Mouse (Mus musculus): ENCODE measurements around the gene C2cd2l. TPM values are rescaled to one million over a fixed set of nuclear protein-coding genes. Genes with fewer than 3 reads are reported as not detected.
"Not testable (repeated sequence)": the region's sequence is repeated elsewhere in the genome, so short reads cannot be mapped to it uniquely, and the experiment has no call there.

The C2cd2l gene
- total RNA-seq, 2 experiments from 2014 or later, result 12.8 to 14.2 TPM

DNA sequence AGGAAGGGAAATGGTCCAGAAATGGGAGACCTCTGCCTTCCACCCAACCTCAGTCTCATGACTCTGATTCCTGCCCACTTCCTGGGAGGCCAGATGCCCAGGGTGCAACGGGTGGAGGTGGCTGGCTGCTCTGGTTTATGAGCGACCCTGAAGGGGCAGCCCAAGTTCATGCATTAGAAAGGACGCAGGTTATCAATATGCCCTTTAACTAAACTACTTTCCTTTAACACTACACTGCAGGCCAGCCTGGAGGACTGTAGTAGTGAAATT, 1.3 kb downstream of the C2cd2l start:
- intact Hi-C loops (cut with DNase I), result no loop called here

GRCm38 (mm10) chr9:44318076-44318825, 1.8 kb downstream of the C2cd2l start:
- no peak for DNase-seq
- intact Hi-C loops (cut with DNase I), result no loop called here

More for the DNA sequence above, 1.3 kb downstream of the C2cd2l start:
- no peak for DNase-seq

GRCm38 (mm10) chr9:44317452-44317851, 2.6 kb downstream of the C2cd2l start:
- DNase-seq, result no peak
- intact Hi-C loops (cut with DNase I), result no loop called here

- intact Hi-C loops (cut with DNase I), result no loop called here
- DNase-seq, result no peak
These were observed 5.2 kb downstream of the C2cd2l start for GRCm38 (mm10) chr9:44314910-44315309.

- intact Hi-C loops (cut with DNase I), result no loop called here
- DNase-seq, result no peak
These were observed 5.9 kb downstream of the C2cd2l start for GRCm38 (mm10) chr9:44314257-44314547.

GRCm38 (mm10) chr9:44313476-44314256, 6.4 kb downstream of the C2cd2l start:
- intact Hi-C loops (cut with DNase I), result no loop called here
- DNase-seq, result no peak

- no peak for DNase-seq
- intact Hi-C loops (cut with DNase I), result no loop called here
These were observed 8.7 kb downstream of the C2cd2l start for GRCm38 (mm10) chr9:44311136-44312134.

- intact Hi-C loops (cut with DNase I), result no loop called here
- DNase-seq, result no peak
These were observed 9.3 kb downstream of the C2cd2l start for GRCm38 (mm10) chr9:44310750-44311135.

- intact Hi-C loops (cut with DNase I), result loop anchor here (5.0 kb wide), 1 partner anchor 33 kb away; the partner anchor contains the start of gene Hmbs
- no peak for DNase-seq
These were observed 10.3 kb downstream of the C2cd2l start for GRCm38 (mm10) chr9:44309756-44310155.

DNA sequence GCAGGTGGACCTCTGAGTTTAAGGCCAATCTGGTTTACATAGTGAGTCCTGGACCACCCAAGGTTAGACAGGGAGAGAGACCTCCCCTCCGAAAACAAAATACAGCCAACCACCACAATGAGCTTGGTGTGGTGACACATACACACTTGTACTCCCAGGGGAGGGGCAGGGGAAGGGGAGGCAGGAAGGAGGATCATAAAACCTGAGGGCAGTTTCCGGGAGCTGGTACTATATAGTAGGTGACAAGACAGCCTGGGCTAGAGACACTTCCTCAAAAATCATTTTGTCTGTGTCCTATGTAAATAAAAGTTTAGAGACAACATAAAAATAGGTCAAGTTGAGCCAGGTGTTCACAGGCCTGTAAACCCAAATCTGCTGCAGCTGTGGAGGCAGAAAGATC, 12.8 kb downstream of the C2cd2l start:
- DNase-seq, result no peak
- intact Hi-C loops (cut with DNase I), result loop anchor here (5.0 kb wide), 1 partner anchor 35 kb away; the partner anchor contains the start of gene Hmbs

GRCm38 (mm10) chr9:44306532-44306931, 13.6 kb downstream of the C2cd2l start:
- intact Hi-C loops (cut with DNase I), result loop anchor here (5.0 kb wide), 1 partner anchor 36 kb away; the partner anchor contains the start of gene Hmbs
- DNase-seq, result no peak

DNA sequence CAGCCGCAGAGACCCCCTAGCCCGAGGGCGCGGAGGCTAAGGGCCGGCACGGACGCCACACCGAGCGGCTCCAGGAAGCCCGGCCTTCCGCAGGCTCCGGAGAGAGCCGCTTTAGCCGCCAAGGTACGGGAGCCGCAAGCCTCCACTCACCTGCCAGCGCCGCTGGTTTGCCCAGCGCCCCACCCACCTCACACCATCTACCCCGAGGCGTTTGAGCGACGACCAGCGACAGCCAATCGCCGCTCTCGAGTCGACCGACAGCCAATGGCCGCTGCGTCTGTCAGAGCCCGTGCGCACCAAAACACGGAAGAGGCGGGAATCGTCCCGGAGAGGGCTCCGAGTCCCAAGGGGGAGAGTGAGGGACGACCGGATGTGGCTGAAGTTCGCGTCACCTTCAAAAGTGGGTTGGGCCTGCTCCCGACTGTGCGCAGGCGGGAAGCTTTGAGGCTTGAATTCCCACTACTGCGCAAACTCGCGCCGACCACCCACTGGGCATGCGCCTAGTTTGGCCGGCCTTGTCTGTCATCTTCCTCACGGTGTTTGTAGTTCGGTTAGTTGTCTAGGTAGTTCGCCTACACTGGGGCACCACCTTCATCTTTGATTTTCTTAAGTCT, 14.5 kb downstream of the C2cd2l start, which contains the start of gene Hinfp:
Hinfp (minus strand) TSS at position 206 of the 614 bp plus-strand sequence.
- intact Hi-C loops (cut with DNase I), result loop anchor here (2.0 to 5.0 kb wide), 2 partner anchors 15 to 37 kb away; partner anchors contain the start of genes C2cd2l and Hmbs

GRCm38 (mm10) chr9:44300001-44300400, 20.1 kb downstream of the C2cd2l start:
- DNase-seq; intact Hi-C loops (cut with DNase I): not testable (repeated sequence)

More for the DNA sequence above, 14.5 kb downstream of the C2cd2l start, which contains the start of gene Hinfp:
- peak; percentile 96 to 99 for DNase-seq

GRCm38 (mm10) chr9:44292490-44292889, 27.6 kb downstream of the C2cd2l start:
- intact Hi-C loops (cut with DNase I), result no loop called here
- no peak for DNase-seq

DNA sequence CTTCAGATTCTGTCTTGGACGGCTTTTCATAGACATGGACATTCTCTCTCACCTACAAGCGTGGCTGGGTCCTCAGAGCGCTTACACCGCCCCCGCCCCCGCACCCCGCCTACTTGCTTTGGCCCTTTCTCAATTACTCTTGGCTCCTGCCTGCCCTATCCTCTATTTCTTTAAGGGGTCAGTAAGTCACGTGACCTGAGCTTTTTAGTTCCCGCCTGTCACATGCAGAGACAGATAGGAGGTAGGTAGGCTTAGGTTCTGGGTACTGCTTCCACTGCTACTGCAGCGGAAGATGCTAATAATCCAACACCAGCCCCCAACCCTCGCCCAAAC, 31.2 kb downstream of the C2cd2l start:
- no peak for DNase-seq
- intact Hi-C loops (cut with DNase I), result no loop called here

- intact Hi-C loops (cut with DNase I), result no loop called here
- DNase-seq, result no peak
These were observed 31.8 kb downstream of the C2cd2l start, which contains the start of gene Abcg4 for GRCm38 (mm10) chr9:44288076-44288958. Abcg4 (minus strand) TSS chr9:44288615.

DNA sequence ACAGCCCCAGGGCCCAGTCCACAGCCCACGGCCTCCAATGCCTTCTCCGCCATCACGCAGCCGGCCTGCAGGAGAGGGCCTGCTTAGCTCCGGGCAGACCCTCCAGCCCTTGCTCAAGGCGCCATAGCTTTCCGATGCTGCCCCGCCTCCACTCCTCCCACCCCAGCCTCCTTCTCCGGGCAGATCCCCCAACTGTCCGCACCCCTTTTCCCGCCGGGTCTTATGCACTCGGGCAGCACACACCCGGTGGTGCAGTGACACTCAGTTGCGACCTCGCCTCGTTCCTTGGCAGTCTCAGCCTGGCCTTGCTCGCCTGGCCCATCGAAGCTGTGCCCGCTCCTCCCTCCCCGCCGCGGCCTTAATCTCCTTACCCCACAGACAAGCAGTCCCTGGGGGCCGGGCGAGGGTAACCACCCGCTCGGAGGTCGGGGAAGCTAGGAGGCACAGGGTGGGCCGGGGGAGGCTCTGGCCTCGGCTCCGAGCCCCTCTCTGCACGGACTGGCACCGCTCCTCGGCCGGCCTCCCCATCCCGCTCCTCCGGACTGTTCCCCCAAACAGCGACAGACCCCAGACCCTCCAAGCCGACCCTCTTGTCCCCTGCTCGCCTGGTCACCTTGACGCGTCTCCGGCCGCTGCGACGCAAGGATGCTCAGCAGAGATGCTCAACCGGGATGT, 32.5 kb downstream of the C2cd2l start:
- intact Hi-C loops (cut with DNase I), result no loop called here
- no peak for DNase-seq

DNA sequence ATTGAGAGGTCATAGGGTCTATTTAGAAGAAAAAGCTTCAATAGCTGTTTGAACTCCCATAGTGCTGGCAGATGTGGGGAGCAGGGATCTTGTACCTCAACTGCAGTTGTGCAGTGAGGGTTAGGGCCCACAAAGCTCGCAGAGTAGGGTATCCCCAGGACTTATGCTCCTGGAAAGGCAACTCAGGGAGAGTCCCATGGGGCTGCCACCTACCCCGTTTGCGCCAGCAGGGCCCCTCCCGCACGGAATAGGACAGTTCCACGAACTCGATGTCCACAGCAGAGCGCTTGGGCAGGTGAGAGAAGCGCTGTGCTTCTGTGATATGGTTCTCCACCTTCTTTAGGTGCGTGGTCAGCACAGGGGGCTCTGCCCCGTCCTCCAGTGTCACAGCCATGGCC, 33.1 kb downstream of the C2cd2l start:
- intact Hi-C loops (cut with DNase I), result no loop called here

More for the DNA sequence above, 33.1 kb downstream of the C2cd2l start:
- no peak for DNase-seq
